Mouse (Mus musculus) MEL (cell line): ENCODE data around the gene Tbc1d17.

Experiments
- CHD1 ChIP-seq: IDR thresholded peaks from 2 replicates; pipeline ENCODE4 v1.6.1; 2012; ENCODE audit warnings: low read depth, mild to moderate bottlenecking, inconsistent platforms, low read length, improper control_type of control experiment
- ZC3H11A ChIP-seq: IDR thresholded peaks from 2 replicates; pipeline ENCODE4 v1.6.1; 2012; ENCODE audit warnings: low read depth, mild to moderate bottlenecking, inconsistent platforms, low read length, improper control_type of control experiment

- no peak for TF ChIP-seq CHD1
- TF ChIP-seq ZC3H11A: no peak
These were observed 36.1 kb downstream of the Tbc1d17 start for GRCm38 (mm10) chr7:44812651-44813325.
